Mouse (Mus musculus) forebrain, embryonic 11.5 days (tissue): ENCODE data around the gene Irs3. TPM values are rescaled to one million over a fixed set of nuclear protein-coding genes. Genes with fewer than 3 reads are reported as not detected.
"Not testable (repeated sequence)": the region's sequence is repeated elsewhere in the genome, so short reads cannot be mapped to it uniquely, and the experiment has no call there.

ENCODE experiments used
- ATAC-seq: fragments of 200-750 bp; cut with Nextera tagmentation; replicated peaks from 2 replicates; pipeline ENCODE4 v1.8.0; 2017; ENCODE audit warnings: moderate TSS enrichment; ENCODE audit not compliant: low FRiP score
- DNase-seq: peaks from one replicate; pipeline ENCODE4 v3.0.0-alpha.2; 2017; ENCODE audit warnings: low spot score
- H3K27ac ChIP-seq: fragments of 300-500 bp; sonication (generic); 2 replicates; pipeline ENCODE4 v1.5.1; 2014; ENCODE audit warnings: low read depth, low read length
- H3K27me3 ChIP-seq: fragments of 300-500 bp; sonication (generic); 2 replicates; pipeline ENCODE4 v1.6.1; 2014; ENCODE audit warnings: mild to moderate bottlenecking, low read length, mixed read lengths; ENCODE audit not compliant: control insufficient read depth, insufficient read depth
- H3K36me3 ChIP-seq: fragments of 300-500 bp; sonication (generic); 2 replicates; pipeline ENCODE4 v1.6.1; 2014; ENCODE audit warnings: mild to moderate bottlenecking, low read length, moderate library complexity, mixed read lengths; ENCODE audit not compliant: control insufficient read depth, insufficient read depth
- H3K4me1 ChIP-seq: fragments of 300-500 bp; sonication (generic); replicated peaks from 2 replicates; pipeline ENCODE4 v1.6.1; 2014; ENCODE audit warnings: low read length, mixed read lengths; ENCODE audit not compliant: control insufficient read depth, insufficient read depth
- H3K4me2 ChIP-seq: fragments of 300-500 bp; sonication (generic); 2 replicates; pipeline ENCODE4 v1.6.1; 2014; ENCODE audit warnings: low read depth, mild to moderate bottlenecking, low read length, moderate library complexity, mixed read lengths; ENCODE audit not compliant: severe bottlenecking
- H3K4me3 ChIP-seq: fragments of 300-500 bp; sonication (generic); 2 replicates; pipeline ENCODE4 v1.5.1; 2014; ENCODE audit warnings: low read depth, low read length
- H3K9ac ChIP-seq: fragments of 300-500 bp; sonication (generic); 2 replicates; pipeline ENCODE4 v1.6.1; 2014; ENCODE audit warnings: low read length
- H3K9me3 ChIP-seq: fragments of 300-500 bp; sonication (generic); 2 replicates; pipeline ENCODE4 v1.6.1; 2016; ENCODE audit warnings: low read length, mixed read lengths; ENCODE audit not compliant: control insufficient read depth
- WGBS: fragments of 180-500 bp; shearing (Covaris S2); extraction: QIAGEN DNeasy Blood & Tissue Kit; methylation state at CpG from one replicate; pipeline ENCODE4 v1.1.7; 2014; 5-methylcytosine and 5-hydroxymethylcytosine counted together
- polyA plus RNA-seq: library from polyadenylated mRNA; unstranded; fragments of >200 nt; fragmentation: Nextera tagmentation; extraction: Ambion mirVana; gene quantifications from 2 replicates; pipeline ENCODE4 v1.2.1, GENCODE M21; 2014

The Irs3 gene
- polyA plus RNA-seq, 1 experiment from 2014 or later = 0.25 TPM

- Histone ChIP-seq H3K4me1 (peaks cover 14% of the 10 kb centered on the region), H3K9me3 (no peaks in the 10 kb centered on the region), H3K4me2 (peak overlapping the region; percentile 78), H3K27ac (peak overlapping the region; percentile 68), H3K9ac (peak overlapping the region; percentile 72), H3K36me3 (no peaks in the 10 kb centered on the region), H3K4me3 (peak overlapping the region; percentile 82), H3K27me3 (no peaks in the 10 kb centered on the region)
- 3% methylated on average over 9 of the region's 9 CpGs for WGBS
- ATAC-seq (no peak), DNase-seq (no peak)
These were observed 17.5 kb downstream of the Irs3 start for GRCm38 (mm10) chr5:137627991-137628390.

- no peaks in the 10 kb centered on the region for H3K9me3 ChIP-seq
- ATAC-seq (no peak), DNase-seq (no peak)
- H3K27me3 ChIP-seq = no peaks in the 10 kb centered on the region
- WGBS = 86% methylated on average over 11 of the region's 11 CpGs
- H3K36me3 ChIP-seq = no peaks in the 10 kb centered on the region
- H3K9ac ChIP-seq = no peak overlapping the region
- H3K4me3 ChIP-seq = no peak overlapping the region
- H3K4me1 ChIP-seq = no peaks in the 10 kb centered on the region; the same call in 1 of the 2 replicates
- no peak overlapping the region for H3K27ac ChIP-seq
- H3K4me2 ChIP-seq = no peak overlapping the region
These were observed 21.5 kb downstream of the Irs3 start for GRCm38 (mm10) chr5:137623937-137624530.

DNA sequence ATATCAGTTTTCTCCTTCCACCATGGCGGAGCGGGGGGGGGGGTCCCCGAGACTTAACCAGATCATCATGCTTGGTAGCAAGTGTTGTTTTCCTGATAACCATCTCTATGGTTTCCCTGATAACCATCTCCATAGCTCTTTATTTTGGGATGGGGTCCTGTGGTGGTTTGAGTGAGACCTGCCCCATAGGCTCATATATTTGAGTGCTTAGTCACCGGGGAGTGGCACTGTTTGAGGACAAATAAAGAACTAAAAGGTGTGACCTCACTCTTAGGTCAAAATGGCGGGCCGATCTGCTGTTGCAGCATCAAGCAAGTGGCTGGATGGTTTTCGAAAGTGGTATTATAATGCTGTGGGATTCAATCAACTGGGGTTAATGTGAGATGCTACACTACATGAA lies 30.2 kb downstream of the Irs3 start:
- Histone ChIP-seq H3K9ac (no peak overlapping the region), H3K9me3 (no peaks in the 10 kb centered on the region), H3K4me2 (no peak overlapping the region), H3K36me3 (no peaks in the 10 kb centered on the region), H3K4me3 (no peak overlapping the region), H3K4me1 (peaks cover 2% of the 10 kb centered on the region; the same call in 1 of the 2 replicates), H3K27ac (no peak overlapping the region), H3K27me3 (no peaks in the 10 kb centered on the region)
- no peak for DNase-seq
- ATAC-seq = no peak
- 85% methylated on average over 7 of the region's 7 CpGs for WGBS

DNA sequence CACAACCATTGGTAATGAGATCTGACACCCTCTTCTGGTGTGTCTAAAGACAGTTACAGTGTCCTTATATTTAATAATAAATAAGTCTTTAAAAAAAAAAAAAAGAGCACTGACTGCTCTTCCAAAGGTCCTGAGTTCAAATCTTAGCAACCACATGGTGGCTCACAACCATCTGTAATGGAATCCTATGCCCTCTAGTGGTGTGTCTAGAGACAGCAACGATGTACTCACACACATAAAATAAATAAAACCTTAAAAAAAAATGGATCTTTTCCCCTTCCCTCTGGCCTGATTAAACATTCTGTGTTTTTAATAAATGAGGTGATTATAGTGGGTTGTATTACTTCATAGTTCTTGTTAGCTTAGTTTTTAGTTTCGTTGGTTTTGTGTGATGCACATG lies 30.6 kb downstream of the Irs3 start:
- H3K27ac ChIP-seq, H3K27me3 ChIP-seq, H3K4me3 ChIP-seq, H3K4me1 ChIP-seq, H3K4me2 ChIP-seq, DNase-seq, H3K9ac ChIP-seq, H3K36me3 ChIP-seq, ATAC-seq, H3K9me3 ChIP-seq: not testable (repeated sequence)
- WGBS = 92% methylated on average over 2 of the region's 2 CpGs

DNA sequence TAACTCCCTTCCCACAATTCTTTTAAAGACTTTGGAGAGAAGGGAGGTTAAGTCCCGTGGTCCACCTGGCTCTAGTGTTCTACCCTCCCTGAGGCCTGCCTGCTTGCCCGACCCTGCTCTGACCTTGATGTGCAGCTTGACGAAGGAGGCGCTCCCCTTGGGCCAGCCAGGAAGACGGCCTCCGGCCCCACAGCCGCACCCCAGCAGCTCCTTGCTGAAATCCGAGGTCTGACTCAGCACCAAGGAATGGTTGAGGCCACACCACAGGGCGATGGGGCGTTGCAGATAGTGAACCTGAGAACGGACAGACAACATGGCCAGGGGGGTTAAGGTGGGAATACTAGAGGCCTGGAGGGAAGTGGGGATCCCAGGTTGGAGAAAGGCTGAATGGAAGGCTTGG lies 32.0 kb downstream of the Irs3 start, which contains the start of gene Pcolce:
Gene Pcolce, minus strand, starts transcription at position 235 of the 400 bp plus-strand sequence.
- H3K9me3 ChIP-seq = no peaks in the 10 kb centered on the region
- no peaks in the 10 kb centered on the region for H3K36me3 ChIP-seq
- peaks cover 2% of the 10 kb centered on the region; the same call in 1 of the 2 replicates for H3K27me3 ChIP-seq
- H3K4me3 ChIP-seq = no peak within 1 kb of the TSS
- no peak within 1 kb of the TSS for H3K9ac ChIP-seq
- H3K27ac ChIP-seq = no peak within 1 kb of the TSS
- no peak within 1 kb of the TSS for H3K4me2 ChIP-seq
- H3K4me1 ChIP-seq = peaks cover 2% of the 10 kb centered on the region; the same call in 1 of the 2 replicates
- DNase-seq (no peak), ATAC-seq (no peak)
- WGBS = 68% methylated on average over 11 of the region's 11 CpGs

DNA sequence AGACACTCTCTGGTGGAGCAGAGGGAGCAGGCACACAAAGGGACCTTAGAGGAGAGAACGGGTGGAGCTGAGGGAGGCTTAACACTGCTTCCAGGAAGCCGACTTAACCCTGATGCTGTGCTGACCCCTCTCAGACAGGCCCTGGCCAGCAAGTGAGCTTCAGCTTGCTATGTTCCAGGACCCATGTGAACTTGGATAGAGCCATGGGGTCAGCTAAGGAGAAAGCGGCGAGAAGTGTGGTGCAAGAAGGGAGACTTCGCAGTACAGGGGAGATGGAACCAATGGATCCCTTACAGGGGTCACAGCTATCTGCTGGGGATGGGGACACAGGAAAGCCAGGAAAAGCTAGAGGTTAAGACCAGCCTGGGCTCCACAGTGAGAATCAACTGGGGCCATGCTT lies 32.4 kb downstream of the Irs3 start:
- Histone ChIP-seq H3K27me3 (peaks cover 2% of the 10 kb centered on the region; the same call in 1 of the 2 replicates), H3K4me3 (no peak overlapping the region), H3K36me3 (no peaks in the 10 kb centered on the region), H3K4me2 (no peak overlapping the region), H3K9ac (no peak overlapping the region), H3K9me3 (no peaks in the 10 kb centered on the region), H3K27ac (no peak overlapping the region), H3K4me1 (peaks cover 7% of the 10 kb centered on the region)
- DNase-seq (no peak), ATAC-seq (no peak)
- 72% methylated on average over 5 of the region's 5 CpGs for WGBS

DNA sequence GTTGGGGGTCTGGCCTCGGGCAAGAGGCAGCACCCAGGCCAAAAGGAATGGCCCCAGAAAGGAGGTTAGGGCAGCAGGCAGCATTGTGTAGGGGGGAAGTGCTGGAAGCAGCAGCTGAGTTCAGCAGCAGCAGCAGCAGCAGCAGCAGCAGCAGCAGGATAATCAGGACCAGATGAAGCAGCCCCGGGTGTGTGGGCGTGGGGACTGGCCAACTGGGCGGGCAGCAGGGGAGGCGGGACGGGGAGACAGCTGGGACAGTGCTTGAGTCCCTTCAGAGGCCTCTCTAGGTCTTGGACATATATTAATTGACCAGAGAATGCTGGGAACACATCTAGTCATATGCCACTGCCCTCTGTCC lies 34.3 kb downstream of the Irs3 start:
- H3K27ac ChIP-seq = peak overlapping the region; percentile 37
- no peak for ATAC-seq
- H3K36me3 ChIP-seq = no peaks in the 10 kb centered on the region
- DNase-seq = peak; percentile 71
- no peak overlapping the region for H3K4me3 ChIP-seq
- H3K27me3 ChIP-seq = peaks cover 2% of the 10 kb centered on the region; the same call in 1 of the 2 replicates
- WGBS = 31% methylated on average over 6 of the region's 6 CpGs
- H3K4me2 ChIP-seq = no peak overlapping the region
- no peak overlapping the region for H3K9ac ChIP-seq
- H3K4me1 ChIP-seq = peaks cover 8% of the 10 kb centered on the region
- H3K9me3 ChIP-seq = no peaks in the 10 kb centered on the region

DNA sequence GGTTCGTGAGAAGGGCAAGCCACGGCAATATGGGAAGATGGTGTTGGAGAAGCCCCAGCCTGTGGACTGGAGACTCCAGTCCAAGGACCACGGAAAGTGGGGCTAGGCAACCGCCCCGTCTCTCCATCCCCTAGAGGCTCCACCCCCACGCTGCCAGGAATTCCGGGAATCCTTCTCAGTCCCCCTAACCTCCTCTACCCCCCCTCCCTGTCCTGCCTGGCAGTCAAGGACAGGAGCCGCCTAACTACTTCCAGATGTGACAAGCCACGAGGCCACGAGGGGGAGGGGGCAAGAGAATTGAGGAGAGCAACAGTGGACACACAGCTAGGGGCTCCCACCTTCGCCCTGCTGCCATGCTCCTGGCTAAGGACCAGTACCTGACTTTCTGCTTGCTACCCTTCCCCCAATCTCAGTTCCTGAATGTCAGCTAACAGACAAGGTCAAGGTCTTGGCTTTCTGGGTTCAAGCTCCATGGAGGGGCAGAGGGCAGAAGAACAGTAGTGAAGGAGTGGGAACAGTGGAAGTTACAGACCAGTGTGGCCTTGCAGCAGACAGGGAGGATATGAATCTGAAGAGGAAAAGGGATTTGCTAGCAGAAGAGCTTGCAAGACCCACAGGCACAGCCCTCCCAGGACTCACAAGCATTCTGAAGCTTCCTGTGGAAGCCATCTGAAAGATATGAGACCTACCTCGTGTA lies 34.8 kb downstream of the Irs3 start:
- H3K27ac ChIP-seq = peak overlapping the region; percentile 37
- H3K4me2 ChIP-seq = peak overlapping the region; percentile 27; the same call in 1 of the 2 replicates
- no peak for ATAC-seq
- H3K36me3 ChIP-seq = no peaks in the 10 kb centered on the region
- 16% methylated on average over 11 of the region's 12 CpGs for WGBS
- peak; percentile 80 for DNase-seq
- peaks cover 2% of the 10 kb centered on the region; the same call in 1 of the 2 replicates for H3K27me3 ChIP-seq
- peaks cover 8% of the 10 kb centered on the region for H3K4me1 ChIP-seq
- no peak overlapping the region for H3K4me3 ChIP-seq
- no peaks in the 10 kb centered on the region for H3K9me3 ChIP-seq
- H3K9ac ChIP-seq = no peak overlapping the region; the same call in 1 of the 2 replicates
